Mouse (Mus musculus): ENCODE measurements around the gene Ror2.

DNA sequence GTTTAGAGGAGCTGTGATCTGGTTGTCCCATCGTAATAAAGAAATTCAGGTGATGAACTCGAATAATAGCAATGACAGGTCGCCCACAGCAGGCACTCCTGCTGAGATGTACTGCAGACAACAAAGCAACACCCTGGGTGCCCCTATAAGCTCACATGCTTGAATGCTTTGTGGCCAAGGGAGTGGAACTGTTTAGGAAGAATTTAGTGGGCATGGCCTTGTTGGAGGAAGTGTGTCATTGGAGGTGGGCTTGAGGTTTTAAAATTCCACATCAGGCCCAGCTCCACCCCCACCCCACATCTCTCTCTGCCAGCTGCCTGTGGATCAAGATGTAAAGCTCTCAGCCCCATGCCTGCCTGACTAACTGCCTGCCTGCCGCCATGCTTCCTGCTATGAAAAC lies 21.0 kb downstream of the Ror2 start:
- no peak for TF ChIP-seq GATA1 (IDR thresholded peaks at IDR 0.05; ENCODE audit: low read length)
- TF ChIP-seq TAL1 (IDR thresholded peaks at IDR 0.05; ENCODE audit: low read length): no peak

Measured in erythroblast, embryonic 14.5 days (primary cell).